Mouse (Mus musculus) ES-Bruce4 (cell line): ENCODE data around the gene Papola. TPM values are rescaled to one million over a fixed set of nuclear protein-coding genes. Genes with fewer than 3 reads are reported as not detected.
"Not testable (repeated sequence)": the region's sequence is repeated elsewhere in the genome, so short reads cannot be mapped to it uniquely, and the experiment has no call there.

Source experiments
- H3K27ac ChIP-seq: 2 replicates; pipeline ENCODE4 v1.5.1; 2012; ENCODE audit warnings: low read length, inconsistent platforms; ENCODE audit not compliant: insufficient read depth
- H3K27me3 ChIP-seq: 2 replicates; pipeline ENCODE4 v1.6.1; 2012; ENCODE audit warnings: mild to moderate bottlenecking, low read length, inconsistent platforms; ENCODE audit not compliant: control insufficient read depth, poor library complexity, insufficient read depth, severe bottlenecking
- H3K36me3 ChIP-seq: 2 replicates; pipeline ENCODE4 v1.6.1; 2012; ENCODE audit warnings: inconsistent platforms, mild to moderate bottlenecking, low read length, moderate library complexity; ENCODE audit not compliant: control insufficient read depth, poor library complexity, insufficient read depth, severe bottlenecking
- H3K4me1 ChIP-seq: one replicate; pipeline ENCODE4 v1.8.1; 2011; ENCODE audit warnings: low read length; ENCODE audit not compliant: control insufficient read depth, insufficient read depth
- H3K4me3 ChIP-seq: 2 replicates; pipeline ENCODE4 v1.5.1; 2011; ENCODE audit warnings: low read depth, mild to moderate bottlenecking, low read length
- H3K9ac ChIP-seq: 2 replicates; pipeline ENCODE4 v1.6.1; 2012; ENCODE audit warnings: low read depth, mild to moderate bottlenecking, inconsistent platforms; ENCODE audit not compliant: poor library complexity, severe bottlenecking
- H3K9me3 ChIP-seq: replicated peaks from 2 replicates; pipeline ENCODE4 v1.6.1; 2012; ENCODE audit warnings: mild to moderate bottlenecking, low read length, inconsistent platforms; ENCODE audit not compliant: control insufficient read depth, poor library complexity, insufficient read depth, severe bottlenecking
- CTCF ChIP-seq: IDR thresholded peaks from one replicate; pipeline ENCODE4 v1.8.1; 2011; ENCODE audit warnings: low read depth, low read length
- EP300 ChIP-seq: IDR thresholded peaks from 2 replicates; pipeline ENCODE4 v1.6.1; 2011; ENCODE audit warnings: low read depth, low read length; ENCODE audit not compliant: insufficient read depth
- POLR2A ChIP-seq: IDR thresholded peaks from one replicate; pipeline ENCODE4 v1.8.1; 2011; ENCODE audit warnings: low read length; ENCODE audit not compliant: insufficient read depth
- polyA plus RNA-seq: library from polyadenylated mRNA; stranded (reverse); fragments of >200 nt; gene quantifications from 2 replicates; pipeline ENCODE4 v1.2.4, GENCODE M21; 2011; ENCODE audit warnings: low read depth; ENCODE audit not compliant: missing spikeins, insufficient read depth, insufficient read length

Papola gene
- polyA plus RNA-seq, 1 experiment = 251 TPM

- no peaks in the 10 kb centered on the region for H3K9me3 ChIP-seq
- no peak overlapping the region for H3K4me3 ChIP-seq
- no peaks in the 10 kb centered on the region for H3K27me3 ChIP-seq
- no peak overlapping the region for H3K9ac ChIP-seq
- no peaks in the 10 kb centered on the region for H3K4me1 ChIP-seq
- H3K27ac ChIP-seq = no peak overlapping the region
- no peak for TF ChIP-seq EP300
- TF ChIP-seq POLR2A = no peak
- no peak for TF ChIP-seq CTCF
- peaks cover 82% of the 10 kb centered on the region for H3K36me3 ChIP-seq
Observed at GRCm38 (mm10) chr12:105825266-105825665, 40.8 kb downstream of the Papola start.

DNA sequence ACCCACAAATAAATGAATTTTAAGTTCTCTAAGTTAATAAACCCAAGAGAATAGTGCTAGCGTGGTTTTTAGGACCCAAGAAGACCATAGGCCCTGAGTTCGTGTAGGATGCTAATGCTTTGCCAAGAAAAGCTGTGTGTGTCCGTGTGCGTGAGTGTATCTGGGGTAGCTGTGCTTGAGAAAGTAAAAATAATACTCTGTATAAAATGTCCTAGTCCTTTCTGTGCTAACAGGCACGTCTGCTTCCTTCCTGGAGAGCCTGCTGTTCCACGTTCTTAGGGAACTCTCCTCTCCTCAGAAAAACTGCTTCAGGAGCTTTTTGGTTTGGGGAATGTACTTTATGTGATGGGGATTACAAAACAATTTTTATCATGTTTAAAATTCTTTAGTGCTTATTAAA lies 48.0 kb downstream of the Papola start:
- H3K36me3 ChIP-seq = peaks cover 78% of the 10 kb centered on the region
- H3K9ac ChIP-seq = no peak overlapping the region
- H3K27me3 ChIP-seq = no peaks in the 10 kb centered on the region
- no peaks in the 10 kb centered on the region for H3K4me1 ChIP-seq
- no peaks in the 10 kb centered on the region for H3K9me3 ChIP-seq
- no peak overlapping the region for H3K4me3 ChIP-seq
- H3K27ac ChIP-seq = no peak overlapping the region
- no peak for TF ChIP-seq CTCF

DNA sequence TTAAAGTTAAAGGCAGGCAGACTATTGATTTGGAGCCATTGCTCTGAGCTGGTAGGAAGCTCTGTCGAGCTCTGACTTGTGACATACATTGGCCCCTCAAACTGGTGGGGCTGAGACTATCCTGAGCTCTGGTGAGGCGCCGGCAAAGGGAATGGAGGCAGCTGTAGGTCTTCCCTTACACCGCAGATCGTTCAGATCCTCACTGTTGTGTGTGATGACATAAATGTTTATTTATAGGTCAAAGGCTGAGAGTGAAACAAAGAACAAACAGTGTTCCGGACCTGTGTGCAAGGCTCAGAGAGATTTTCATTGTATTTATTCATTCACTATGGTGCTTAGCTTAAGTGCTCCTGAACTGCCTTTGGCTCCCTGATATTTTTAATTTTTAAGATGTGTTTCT lies 50.4 kb downstream of the Papola start:
- Histone ChIP-seq H3K9me3 (no peaks in the 10 kb centered on the region), H3K36me3 (peaks cover 69% of the 10 kb centered on the region), H3K9ac (no peak overlapping the region), H3K27ac (no peak overlapping the region), H3K4me1 (no peaks in the 10 kb centered on the region), H3K27me3 (no peaks in the 10 kb centered on the region), H3K4me3 (no peak overlapping the region)
- no peak for TF ChIP-seq POLR2A
- TF ChIP-seq CTCF = no peak
- no peak for TF ChIP-seq EP300

DNA sequence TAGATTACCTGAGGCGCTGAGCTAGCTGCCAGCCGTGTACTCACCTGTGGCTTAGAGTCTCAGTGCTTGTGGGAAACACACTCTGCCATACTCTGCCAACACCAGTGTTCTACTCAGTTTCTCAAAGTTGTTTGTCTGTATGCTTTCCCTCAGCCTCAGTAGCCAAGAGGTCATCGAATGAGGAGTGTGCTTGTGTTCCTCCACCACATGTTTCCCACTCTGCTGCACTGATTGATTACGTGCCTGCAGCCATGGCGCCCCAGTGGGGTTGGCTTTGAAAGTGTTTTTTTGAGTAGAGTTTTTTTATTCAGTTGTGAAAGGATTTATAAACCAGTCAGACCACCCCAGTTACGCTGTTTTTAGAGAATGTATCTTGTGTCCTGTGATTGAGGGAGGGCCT lies 51.1 kb downstream of the Papola start:
- H3K27ac ChIP-seq = no peak overlapping the region
- H3K9me3 ChIP-seq = no peaks in the 10 kb centered on the region
- TF ChIP-seq EP300 = no peak
- TF ChIP-seq POLR2A = no peak
- TF ChIP-seq CTCF = no peak
- H3K9ac ChIP-seq = no peak overlapping the region
- no peaks in the 10 kb centered on the region for H3K27me3 ChIP-seq
- peaks cover 64% of the 10 kb centered on the region for H3K36me3 ChIP-seq
- H3K4me3 ChIP-seq = no peak overlapping the region
- no peaks in the 10 kb centered on the region for H3K4me1 ChIP-seq

DNA sequence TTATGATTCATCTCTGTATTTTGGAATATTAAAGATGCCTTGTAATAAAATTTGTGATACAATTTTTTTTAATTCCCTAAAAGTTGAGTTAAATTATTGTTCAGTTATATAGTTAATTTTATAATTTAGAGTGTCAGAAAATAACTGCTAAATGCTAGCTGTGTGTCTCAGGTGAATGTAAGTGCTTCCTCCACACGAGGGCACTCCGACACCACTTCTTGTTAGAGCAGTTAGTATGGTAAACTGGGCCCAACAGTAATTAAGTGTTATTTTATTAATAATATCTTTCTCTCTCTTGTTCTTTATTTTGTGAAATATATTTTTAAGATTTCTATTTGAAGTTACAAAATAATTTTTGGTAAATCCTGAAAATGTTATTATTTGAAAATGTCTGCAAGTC lies 51.7 kb downstream of the Papola start:
- Histone ChIP-seq H3K4me3 (no peak overlapping the region), H3K27ac (no peak overlapping the region), H3K9ac (no peak overlapping the region), H3K27me3 (no peaks in the 10 kb centered on the region), H3K4me1 (no peaks in the 10 kb centered on the region), H3K36me3 (peaks cover 58% of the 10 kb centered on the region), H3K9me3 (no peaks in the 10 kb centered on the region)
- no peak for TF ChIP-seq POLR2A

- H3K27ac ChIP-seq = no peak overlapping the region
- H3K4me3 ChIP-seq = no peak overlapping the region
- no peak overlapping the region for H3K9ac ChIP-seq
- peaks cover 49% of the 10 kb centered on the region for H3K36me3 ChIP-seq
- no peaks in the 10 kb centered on the region for H3K4me1 ChIP-seq
- no peaks in the 10 kb centered on the region for H3K9me3 ChIP-seq
- H3K27me3 ChIP-seq = no peaks in the 10 kb centered on the region
- TF ChIP-seq POLR2A (no peak), EP300 (no peak), CTCF (no peak)
Observed at GRCm38 (mm10) chr12:105839096-105839495, 54.6 kb downstream of the Papola start.

- H3K36me3 ChIP-seq = peaks cover 40% of the 10 kb centered on the region
- H3K4me3 ChIP-seq, H3K4me1 ChIP-seq, H3K9me3 ChIP-seq, H3K9ac ChIP-seq, H3K27me3 ChIP-seq, H3K27ac ChIP-seq: not testable (repeated sequence)
- TF ChIP-seq CTCF = peak; percentile 16
Observed at GRCm38 (mm10) chr12:105840545-105840944, 56.1 kb downstream of the Papola start.
